Mouse (Mus musculus): Measurements from ENCODE around the gene Cbx1.

The Cbx1 gene

GRCm38 (mm10) chr11:96818128-96818710 lies 29.3 kb downstream of the Cbx1 start:
- no peak for DNase-seq

DNA sequence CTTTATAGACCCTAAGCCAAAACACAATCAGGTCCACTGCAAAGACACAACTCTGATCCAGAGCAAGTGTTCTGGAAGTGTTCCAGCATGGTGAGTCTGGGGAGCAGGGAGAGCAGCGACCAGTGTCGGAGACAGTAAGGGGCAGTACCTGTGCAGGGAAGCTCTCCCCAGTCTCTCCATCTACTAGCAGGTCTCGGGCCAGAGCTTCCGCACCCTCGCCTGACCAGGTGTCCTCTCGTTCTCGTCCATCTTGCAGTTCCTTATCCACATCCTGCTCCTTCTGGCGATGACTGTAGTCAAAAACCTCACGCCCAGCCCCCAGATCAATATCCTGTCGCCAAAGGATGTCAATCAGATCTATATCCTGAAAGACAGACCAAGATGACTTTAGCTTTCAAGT lies 33.0 kb downstream of the Cbx1 start:
- DNase-seq = no peak

DNA sequence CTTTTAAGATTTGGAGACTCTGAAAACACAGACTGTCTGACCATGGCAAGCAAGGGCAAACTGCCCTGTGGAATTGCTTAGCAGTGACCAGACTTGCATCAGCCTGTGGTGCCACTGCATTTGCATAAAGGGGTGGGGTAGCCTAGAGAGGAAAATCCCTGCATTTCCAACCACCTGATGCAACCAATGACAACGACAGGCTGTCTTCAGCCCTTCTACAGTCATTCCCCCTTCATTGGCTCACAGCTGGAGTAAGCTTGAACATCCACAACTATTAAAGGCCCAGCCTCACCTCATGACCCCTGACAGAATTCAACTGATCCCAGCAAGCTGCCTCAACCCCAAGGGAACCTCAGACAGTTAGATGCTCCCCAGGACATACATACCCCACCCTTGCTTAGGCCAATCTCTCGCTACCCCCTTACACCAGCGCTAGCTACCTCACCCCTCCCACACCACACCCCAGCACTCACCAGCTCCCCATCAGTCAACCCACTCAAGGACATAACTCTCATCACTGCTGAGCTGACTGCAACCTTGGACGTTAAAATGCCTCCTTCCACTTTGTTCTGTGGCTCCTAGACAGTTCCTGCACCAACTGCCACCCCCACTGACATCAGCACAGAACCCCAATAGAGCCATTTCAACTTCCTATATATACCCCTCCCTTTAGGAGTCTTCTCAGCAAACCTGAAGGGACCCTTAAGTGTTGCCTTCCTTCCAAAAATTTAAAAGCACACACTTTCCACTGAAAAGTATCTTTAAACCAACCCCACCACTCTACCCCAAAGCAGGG lies 33.9 kb downstream of the Cbx1 start:
- DNase-seq = no peak

DNA sequence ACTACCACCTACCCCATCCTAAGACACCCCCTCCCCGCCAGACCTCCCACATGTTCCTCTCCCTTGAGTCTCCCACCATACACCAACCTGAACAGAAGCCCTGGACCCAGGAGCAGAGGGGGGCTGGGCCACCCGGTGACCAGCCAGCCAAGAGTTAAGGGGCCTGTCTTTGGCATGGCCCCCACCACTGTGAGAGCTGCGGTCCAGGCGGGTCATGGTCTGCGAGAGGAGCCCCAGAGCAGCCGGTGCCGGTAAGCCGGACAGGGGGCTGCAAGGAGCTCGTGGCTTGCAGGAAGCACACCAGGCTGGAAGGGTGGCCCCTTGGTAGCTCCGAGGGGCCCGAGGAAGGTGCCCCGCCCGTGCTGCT lies 34.5 kb downstream of the Cbx1 start:
- DNase-seq = no peak

GRCm38 (mm10) chr11:96823880-96824782 lies 35.2 kb downstream of the Cbx1 start:
- DNase-seq = peak; percentile 67

- DNase-seq = peak; percentile 55
Measured at GRCm38 (mm10) chr11:96824783-96825495, 36.0 kb downstream of the Cbx1 start.

- DNase-seq = no peak
Measured at GRCm38 (mm10) chr11:96826481-96826880, 37.6 kb downstream of the Cbx1 start.

- no peak for DNase-seq
Measured at GRCm38 (mm10) chr11:96827062-96827581, 38.2 kb downstream of the Cbx1 start.

GRCm38 (mm10) chr11:96827917-96828316 lies 39.0 kb downstream of the Cbx1 start:
- no peak for DNase-seq

- DNase-seq = no peak
Measured at GRCm38 (mm10) chr11:96828881-96829280, 40.0 kb downstream of the Cbx1 start.

DNA sequence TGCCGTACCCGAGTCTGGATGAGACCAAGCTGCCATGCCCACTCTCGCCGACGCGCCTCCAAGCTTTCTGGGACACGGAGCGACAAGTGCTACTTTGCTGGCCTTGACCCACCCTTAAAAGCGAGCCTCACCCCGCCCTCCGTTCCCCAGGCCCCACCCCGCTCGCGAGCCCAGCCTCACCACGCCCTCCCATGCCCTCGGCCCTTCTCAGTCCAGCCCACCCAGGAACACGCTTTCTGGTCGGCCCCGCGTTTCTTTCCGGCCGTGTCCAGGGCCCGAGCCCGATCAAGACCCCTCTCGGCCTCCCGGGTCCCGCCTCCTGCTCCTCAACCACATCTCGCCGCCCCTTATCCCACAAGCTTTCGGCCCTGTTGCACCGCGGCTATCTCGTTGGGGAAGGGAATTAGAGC lies 40.5 kb downstream of the Cbx1 start:
- peak; percentile 60 for DNase-seq

GRCm38 (mm10) chr11:96829813-96830538 lies 41.0 kb downstream of the Cbx1 start, which contains the start of gene Nfe2l1:
Gene Nfe2l1, minus strand, starts transcription at chr11:96829968.
- DNase-seq = peak; percentile 92

DNA sequence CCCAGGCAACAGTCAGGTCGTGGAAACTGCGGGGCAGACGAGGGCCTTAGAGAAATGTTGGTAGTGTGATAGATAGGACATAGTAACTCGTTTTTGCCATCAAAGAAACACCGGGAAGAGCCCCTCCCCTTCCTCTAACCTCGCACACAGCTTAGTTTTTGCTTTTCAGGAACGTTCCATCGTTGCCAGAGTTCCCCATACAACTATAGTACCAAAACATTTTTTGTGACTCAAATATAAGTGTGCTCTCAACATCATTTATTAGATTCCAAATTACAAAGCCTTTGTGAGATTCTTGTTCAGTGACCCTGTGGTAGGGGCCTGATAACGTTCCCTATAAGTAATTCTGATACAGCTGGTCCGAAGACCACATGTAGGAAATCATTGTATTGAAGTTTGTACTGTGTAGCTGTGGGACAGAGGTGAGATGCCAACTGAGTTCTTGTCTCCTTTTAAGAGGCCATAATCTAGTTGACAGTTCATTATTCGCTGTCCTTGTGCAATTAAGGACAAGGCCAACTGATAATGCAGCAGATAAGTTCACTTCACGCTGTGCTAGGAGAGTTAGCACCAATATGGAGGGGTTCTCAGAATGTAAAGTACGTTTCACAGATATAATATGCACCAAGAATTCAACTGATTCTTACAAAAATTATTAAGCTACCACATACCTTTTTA lies 41.8 kb downstream of the Cbx1 start:
- no peak for DNase-seq

DNA sequence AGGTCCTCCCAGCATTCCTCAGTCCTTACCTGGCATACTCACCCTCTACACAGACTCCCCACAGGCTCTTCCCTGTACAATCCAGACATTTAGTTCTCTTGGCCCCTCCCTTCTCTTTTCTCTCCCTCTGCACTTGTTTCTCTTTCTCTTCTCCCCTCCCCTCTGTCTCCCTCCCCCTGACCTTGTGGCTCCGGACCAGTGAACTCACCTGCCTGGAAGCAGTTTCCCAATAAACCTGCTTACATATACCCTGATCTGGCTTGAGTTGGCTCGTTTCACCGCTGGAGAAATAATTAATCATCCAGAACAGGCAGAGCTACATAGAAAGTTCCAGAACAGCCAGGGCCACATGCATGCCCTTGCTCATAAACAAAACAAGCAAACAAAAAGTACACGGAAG lies 42.6 kb downstream of the Cbx1 start:
- no peak for DNase-seq

DNA sequence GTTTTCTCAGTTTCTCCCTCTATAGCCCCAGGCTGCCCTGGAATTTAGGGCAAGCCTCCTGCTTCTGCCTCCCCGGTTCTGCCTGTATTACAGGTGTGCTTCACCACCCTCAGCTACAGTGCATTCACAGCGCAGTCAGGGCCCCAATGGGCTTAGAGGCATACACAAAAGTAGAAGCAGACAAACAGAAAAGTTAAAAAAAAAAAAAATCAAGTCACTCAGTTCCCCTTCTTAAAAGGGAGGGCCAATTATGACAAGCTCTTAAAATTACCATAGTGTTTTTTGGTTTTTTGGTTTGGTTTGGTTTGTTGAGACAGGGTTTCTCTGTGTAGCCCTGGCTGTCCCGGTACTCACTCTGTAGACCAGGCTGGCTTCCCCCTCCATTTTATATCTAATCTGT lies 43.6 kb downstream of the Cbx1 start:
- no peak for DNase-seq

- DNase-seq = no peak
Measured at GRCm38 (mm10) chr11:96832973-96833372, 44.0 kb downstream of the Cbx1 start.

DNA sequence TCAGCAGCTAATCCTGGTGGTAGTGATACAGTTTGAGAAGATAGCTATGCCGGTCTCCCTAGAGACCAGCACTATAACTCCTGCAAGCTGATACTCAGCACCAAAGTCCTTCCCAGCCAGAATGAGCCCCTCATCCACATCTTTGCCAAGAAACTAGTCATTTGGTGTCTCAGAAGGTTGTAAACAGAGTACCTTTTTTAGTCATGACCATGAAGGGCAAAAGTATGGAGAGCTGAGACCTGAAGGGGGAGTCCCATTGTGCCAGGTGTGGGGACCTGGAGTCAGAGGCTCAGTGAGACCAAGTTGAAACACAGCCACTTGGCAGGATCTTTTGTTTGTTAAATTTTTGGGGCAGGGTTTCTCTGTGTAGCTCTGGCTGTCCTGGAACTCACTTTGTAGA lies 45.2 kb downstream of the Cbx1 start:
- DNase-seq = no peak

GRCm38 (mm10) chr11:96837298-96837697 lies 48.4 kb downstream of the Cbx1 start:
- DNase-seq = no peak

DNA sequence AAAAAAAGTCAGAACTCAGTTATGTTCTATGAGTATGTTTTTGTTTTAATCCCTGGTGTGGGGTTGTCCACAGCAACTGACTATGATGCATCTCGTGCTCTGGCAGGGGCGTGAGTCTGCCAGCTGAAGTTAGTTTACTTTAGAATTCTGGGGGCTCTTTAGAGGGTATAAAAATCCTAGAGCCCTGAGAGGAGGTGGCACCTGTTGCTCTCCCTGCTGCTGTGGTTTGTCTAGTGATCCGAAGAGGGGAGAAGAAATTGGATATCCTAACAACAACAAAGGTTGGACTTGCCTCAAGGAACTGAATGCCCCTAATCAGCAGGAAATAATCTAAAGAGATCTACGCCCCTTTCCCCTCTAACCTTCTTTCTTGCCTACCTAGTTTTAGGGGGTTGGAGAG lies 49.4 kb downstream of the Cbx1 start:
- DNase-seq = no peak

DNA sequence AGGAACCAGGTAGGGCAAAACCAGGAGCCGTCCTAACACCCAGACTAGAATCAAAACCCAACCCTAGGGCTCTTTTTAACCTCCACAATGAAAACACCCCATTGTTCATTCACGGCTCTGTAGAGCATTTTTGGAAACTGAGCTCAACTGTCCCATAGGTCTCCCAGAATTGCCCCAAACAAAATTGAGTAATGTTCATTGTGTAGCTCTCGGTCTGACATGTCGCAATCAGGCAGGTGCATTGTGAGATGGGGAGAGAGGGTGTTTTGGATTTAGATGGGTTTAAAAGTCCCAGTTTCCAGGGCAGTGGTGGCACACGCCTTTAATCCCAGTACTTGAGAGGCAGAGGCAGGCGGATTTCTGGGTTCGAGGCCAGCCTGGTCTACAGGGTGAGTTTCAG lies 50.5 kb downstream of the Cbx1 start:
- no peak for DNase-seq

- no peak for DNase-seq
Measured at GRCm38 (mm10) chr11:96839877-96840276, 51.0 kb downstream of the Cbx1 start.

All from right cerebral cortex, postnatal 4 days (tissue).